8 mouse cellular contexts compared by ENCODE assay signal in genomic region chrX:140491884-140492571, GRCm38 (mm10). TPM values are rescaled to one million over a fixed set of nuclear protein-coding genes. Genes with fewer than 3 reads are reported as not detected.
DNase-seq lines count a peak whose midpoint lies in the region.

No protein-coding gene starts in this region.

- H3K4me1 ChIP-seq in brown adipose tissue, adult 24 weeks (ENCODE audit: control insufficient read depth, insufficient read depth, insufficient read length, low read length): no peaks in the 10 kb centered on the region

- no peak overlapping the region for H3K4me3 ChIP-seq in brown adipose tissue, adult 24 weeks (ENCODE audit: insufficient read depth, low read depth, low read length)

- peak; percentile 62 for DNase-seq in embryo, embryonic 10 days (ENCODE audit: low spot score)
- DNase-seq in embryo, embryonic 9.5 days (ENCODE audit: extremely low spot score): no peak
- DNase-seq in ovary, postnatal 14 days (ENCODE audit: low spot score): peak; percentile 21
- no peak for DNase-seq in ovary, adult 18-20 months (ENCODE audit: low spot score)
- DNase-seq in kidney, adult 8-10 months: peak; percentile 65 to 79
- peak; percentile 77 for DNase-seq in lung, postnatal 25 days (ENCODE audit: low spot score)
- DNase-seq in urinary bladder, postnatal 4 days (ENCODE audit: low spot score in 2 of 2): no peak

- peak overlapping the region; percentile 48 for H3K27ac ChIP-seq in brown adipose tissue, adult 24 weeks (replicated peaks; ENCODE audit: low read depth, low read length)

RNA-seq across cellular contexts. Expression of gene Prps1, which starts 35.6 kb away (rescaled TPM):
- polyA plus RNA-seq in brown adipose tissue, adult 24 weeks (2012; ENCODE audit: insufficient read depth, insufficient read length, missing spikeins): 18.1 and 23.7 TPM in 2 replicates

Comparison
In these comparisons a context has a peak if more than half of its experiments do, and no peak if none do; other contexts are left out.
1. DNase-seq: peak in embryo, embryonic 10 days (single experiment), ovary, postnatal 14 days (single experiment), kidney, adult 8-10 months (2 of 2) and lung, postnatal 25 days (single experiment); none in embryo, embryonic 9.5 days (single experiment), ovary, adult 18-20 months (single experiment) and urinary bladder, postnatal 4 days (0 of 2).